Mouse (Mus musculus): ENCODE measurements around the gene Gm10024. TPM values are rescaled to one million over a fixed set of nuclear protein-coding genes. Genes with fewer than 3 reads are reported as not detected.
"Not testable (repeated sequence)": the region's sequence is repeated elsewhere in the genome, so short reads cannot be mapped to it uniquely, and the experiment has no call there.

Gene Gm10024
- polyA plus RNA-seq, 1 experiment, result not detected

DNA sequence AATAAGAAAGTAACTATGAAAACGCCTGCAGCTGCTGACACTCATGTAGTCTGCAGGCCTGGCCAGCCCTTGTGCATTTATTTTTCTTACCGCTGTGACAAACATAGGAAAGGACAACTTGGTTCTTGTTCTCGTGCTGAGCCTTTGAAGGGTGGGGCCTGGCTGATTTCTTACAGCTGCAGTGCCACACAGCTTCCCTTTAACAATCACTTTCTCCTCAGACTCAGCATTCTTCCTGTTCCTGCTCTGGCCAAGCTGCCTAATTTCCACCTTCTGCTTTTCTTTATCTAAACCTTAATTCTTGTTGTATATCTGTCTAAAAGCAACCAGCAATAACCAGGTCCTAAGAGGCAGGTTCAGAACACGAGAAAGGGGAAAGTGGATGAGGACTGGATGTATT lies 2.5 kb downstream of the Gm10024 start:
- no peak for TF ChIP-seq GATA1 (IDR thresholded peaks at IDR 0.05; ENCODE audit: low read length)

DNA sequence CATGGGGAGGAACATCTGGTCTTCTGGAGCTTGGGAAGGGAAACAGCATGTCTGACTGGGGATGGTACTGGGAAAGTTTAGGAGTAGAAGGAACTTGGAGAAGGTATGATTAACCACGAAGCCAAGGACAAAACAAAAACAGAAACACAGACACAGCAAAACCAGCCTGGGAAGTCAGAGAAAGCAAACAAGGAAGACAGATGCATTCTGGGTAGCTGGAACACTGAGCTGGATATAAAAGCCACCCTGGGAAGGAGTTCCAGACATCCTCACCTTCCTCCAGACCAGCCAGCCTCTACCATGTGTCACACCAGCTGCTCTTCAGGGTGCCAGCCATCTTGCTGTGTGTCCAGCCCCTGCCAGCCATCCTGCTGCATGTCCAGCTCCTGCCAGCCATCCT lies 4.2 kb downstream of the Gm10024 start, which contains the start of gene Gm10142:
Gm10142 (plus strand) TSS at position 301 of the 400 bp plus-strand sequence.
- TF ChIP-seq GATA1 (IDR thresholded peaks at IDR 0.05; ENCODE audit: low read length), result no peak

- not testable (repeated sequence) for TF ChIP-seq GATA1 (IDR thresholded peaks at IDR 0.05; ENCODE audit: low read length)
Measured at GRCm38 (mm10) chr10:77720299-77720698, 9.0 kb downstream of the Gm10024 start, which contains the start of gene Krtap12-1. Krtap12-1 (plus strand) TSS chr10:77720599.

GRCm38 (mm10) chr10:77724855-77725254 lies 13.6 kb downstream of the Gm10024 start:
- no peak for TF ChIP-seq GATA1 (IDR thresholded peaks at IDR 0.05; ENCODE audit: low read length)

- TF ChIP-seq GATA1 (IDR thresholded peaks at IDR 0.05; ENCODE audit: low read length), result no peak
Measured at GRCm38 (mm10) chr10:77726186-77726585, 14.9 kb downstream of the Gm10024 start, which contains the start of gene Gm10100. Gm10100 (plus strand) TSS chr10:77726486.

GRCm38 (mm10) chr10:77728280-77728679 lies 17.0 kb downstream of the Gm10024 start:
- TF ChIP-seq GATA1 (IDR thresholded peaks at IDR 0.05; ENCODE audit: low read length), result no peak

GRCm38 (mm10) chr10:77729241-77729640 lies 18.0 kb downstream of the Gm10024 start:
- no peak for TF ChIP-seq GATA1 (IDR thresholded peaks at IDR 0.05; ENCODE audit: low read length)

- no peak for TF ChIP-seq GATA1 (IDR thresholded peaks at IDR 0.05; ENCODE audit: low read length)
Measured at GRCm38 (mm10) chr10:77735928-77736327, 24.7 kb downstream of the Gm10024 start.

- no peak for TF ChIP-seq GATA1 (IDR thresholded peaks at IDR 0.05; ENCODE audit: low read length)
Measured at GRCm38 (mm10) chr10:77738929-77739328, 27.7 kb downstream of the Gm10024 start.

DNA sequence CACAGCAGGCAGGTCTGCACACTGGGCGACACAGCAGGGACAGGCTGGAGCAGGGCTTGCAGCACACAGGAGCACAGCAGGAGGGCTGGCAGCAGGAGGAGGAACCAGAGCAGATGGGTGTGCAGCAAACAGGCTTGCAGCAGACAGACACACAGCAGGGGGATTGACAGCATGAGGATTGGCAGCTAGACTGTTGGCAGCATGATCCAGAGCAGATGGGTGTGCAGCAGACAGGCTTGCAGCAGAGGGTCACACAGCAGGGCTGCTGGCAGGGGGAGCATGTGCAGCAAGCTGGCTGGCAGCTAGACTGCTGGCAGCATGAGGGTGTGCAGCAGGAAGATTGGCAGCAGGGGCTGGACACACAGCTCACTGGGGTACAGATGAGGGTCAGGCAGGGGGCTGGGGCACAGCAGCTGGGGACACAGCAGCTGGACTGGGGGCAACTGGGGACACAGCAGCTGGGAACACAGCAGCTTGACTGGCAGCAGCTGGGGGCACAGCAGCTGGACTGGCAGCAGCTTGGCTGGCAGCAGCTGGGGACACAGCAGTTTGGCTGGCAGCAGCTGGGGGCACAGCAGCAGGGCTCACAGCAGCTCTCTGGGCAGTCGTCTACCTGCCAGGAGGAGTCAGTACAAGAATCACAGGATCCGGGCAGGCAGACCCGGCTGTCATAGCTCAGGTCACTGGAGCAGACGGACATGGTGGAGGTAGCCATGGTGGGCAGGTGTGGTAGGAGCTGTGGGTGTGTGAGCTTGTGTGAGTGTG lies 30.8 kb downstream of the Gm10024 start, which contains the start of gene Gm18596:
Gm18596 (minus strand) TSS at position 715 of the 765 bp plus-strand sequence.
- not testable (repeated sequence) for TF ChIP-seq GATA1 (IDR thresholded peaks at IDR 0.05; ENCODE audit: low read length)

GRCm38 (mm10) chr10:77751254-77751653 lies 40.0 kb downstream of the Gm10024 start, which contains the start of gene Gm9736:
Gm9736 (minus strand) TSS chr10:77751354.
- not testable (repeated sequence) for TF ChIP-seq GATA1 (IDR thresholded peaks at IDR 0.05; ENCODE audit: low read length)

- no peak for TF ChIP-seq GATA1 (IDR thresholded peaks at IDR 0.05; ENCODE audit: low read length)
Measured at GRCm38 (mm10) chr10:77753448-77753847, 42.2 kb downstream of the Gm10024 start.

GRCm38 (mm10) chr10:77759582-77759981 lies 48.3 kb downstream of the Gm10024 start, which contains the start of gene Gm3233:
Gm3233 (minus strand) TSS chr10:77759682.
- not testable (repeated sequence) for TF ChIP-seq GATA1 (IDR thresholded peaks at IDR 0.05; ENCODE audit: low read length)

Other genes starting within 250 kb of the Gm10024 start
- 128 and 179 TPM in 2 replicates for gene Fam207a, start 195.7 kb upstream of the Gm10024 start, polyA plus RNA-seq (2012)
- 0.90 and 3.8 TPM in 2 replicates for gene Itgb2, start 181.2 kb upstream of the Gm10024 start, polyA plus RNA-seq (2012)
- gene Pttg1ip, start 129.7 kb upstream of the Gm10024 start, polyA plus RNA-seq (2012), result 101 and 130 TPM in 2 replicates
- 166 and 172 TPM in 2 replicates for gene Sumo3, start 105.4 kb upstream of the Gm10024 start, polyA plus RNA-seq (2012)
- gene Gm49325, start 105.3 kb upstream of the Gm10024 start, polyA plus RNA-seq (2012), result 0.54 TPM in 1 of 2 replicates, not detected in the other
- 30.8 and 39.8 TPM in 2 replicates for gene Ube2g2, start 89.2 kb upstream of the Gm10024 start, polyA plus RNA-seq (2012)
- not detected in 2 replicates for gene Tspear, start 24.9 kb upstream of the Gm10024 start, polyA plus RNA-seq (2012)
- not detected in 2 replicates for gene Gm19402, start 20.7 kb upstream of the Gm10024 start, polyA plus RNA-seq (2012)
- not detected in 2 replicates for gene Gm9508, start 14.2 kb upstream of the Gm10024 start, polyA plus RNA-seq (2012)
- gene Gm10272, start 4.8 kb upstream of the Gm10024 start, polyA plus RNA-seq (2012), result not detected in 2 replicates
- gene Gm10142, start 4.3 kb downstream of the Gm10024 start, polyA plus RNA-seq (2012), result not detected in 2 replicates
- gene Krtap12-1, start 9.1 kb downstream of the Gm10024 start, polyA plus RNA-seq (2012), result not detected in 2 replicates
- gene Gm10100, start 15.0 kb downstream of the Gm10024 start, polyA plus RNA-seq (2012), result not detected in 2 replicates
- not detected in 2 replicates for gene Gm18596, start 31.2 kb downstream of the Gm10024 start, polyA plus RNA-seq (2012)
- gene Gm9736, start 39.9 kb downstream of the Gm10024 start, polyA plus RNA-seq (2012), result not detected in 2 replicates
- not detected in 2 replicates for gene Gm3233, start 48.2 kb downstream of the Gm10024 start, polyA plus RNA-seq (2012)
- not detected in 2 replicates for gene Gm3238, start 59.9 kb downstream of the Gm10024 start, polyA plus RNA-seq (2012)
- gene Gm7138, start 65.5 kb downstream of the Gm10024 start, polyA plus RNA-seq (2012), result not detected in 2 replicates
- gene Gm3250, start 71.1 kb downstream of the Gm10024 start, polyA plus RNA-seq (2012), result not detected in 2 replicates
- not detected in 2 replicates for gene Gm7137, start 76.7 kb downstream of the Gm10024 start, polyA plus RNA-seq (2012)
- not detected in 2 replicates for gene Gm9639, start 83.6 kb downstream of the Gm10024 start, polyA plus RNA-seq (2012)
- gene Gm19668, start 87.7 kb downstream of the Gm10024 start, polyA plus RNA-seq (2012), result not detected in 2 replicates
- gene Gm9507, start 100.4 kb downstream of the Gm10024 start, polyA plus RNA-seq (2012), result not detected in 2 replicates
- gene Gm2696, start 103.2 kb downstream of the Gm10024 start, polyA plus RNA-seq (2012), result not detected in 2 replicates
- not detected in 2 replicates for gene Krtap10-4, start 115.6 kb downstream of the Gm10024 start, polyA plus RNA-seq (2012)
- not detected in 2 replicates for gene Krtap10-10, start 124.5 kb downstream of the Gm10024 start, polyA plus RNA-seq (2012)
- not detected in 2 replicates for gene Gm36176, start 135.3 kb downstream of the Gm10024 start, polyA plus RNA-seq (2012)
- gene Gm10318, start 141.4 kb downstream of the Gm10024 start, polyA plus RNA-seq (2012), result not detected in 2 replicates
- gene Gm3285, start 150.5 kb downstream of the Gm10024 start, polyA plus RNA-seq (2012), result not detected in 2 replicates
- not detected in 2 replicates for gene Lrrc3, start 191.1 kb downstream of the Gm10024 start, polyA plus RNA-seq (2012)

Measured in G1E-ER4 (cell line).